Mouse (Mus musculus) left cerebral cortex, postnatal 25 days (tissue): ENCODE measurements around the gene Fstl4. TPM values are rescaled to one million over a fixed set of nuclear protein-coding genes. Genes with fewer than 3 reads are reported as not detected.

Experiments used
- DNase-seq, 2 experiments: peaks; one replicate each; pipeline ENCODE4 v3.0.0; 2022; ENCODE audit warnings: low spot score in 2 of 2, mixed read lengths in 1 of 2
- intact Hi-C: fragments of 180-260 bp; cut with DNase I; formaldehyde crosslinking; loops from one replicate; pipeline ENCODE4 v1.15.1; 2025
- total RNA-seq, 2 experiments: library from RNA; stranded (reverse); gene quantifications; 2 replicates each; pipeline ENCODE4 v1.2.3; 2021

Fstl4 gene
- total RNA-seq, 2 experiments from 2014 or later: 43.2 to 43.8 TPM

GRCm38 (mm10) chr11:52879958-52880357 is 115.5 kb downstream of the Fstl4 start:
- DNase-seq: no peak
- intact Hi-C loops: loop anchor here (10.0 kb wide), 2 partner anchors 345 to 445 kb away; no protein-coding TSS in a partner anchor

- peak in 1 of 2 experiments; percentile 64 for DNase-seq
Measured at GRCm38 (mm10) chr11:52886559-52887303, 122.3 kb downstream of the Fstl4 start.

GRCm38 (mm10) chr11:52888150-52888549 is 123.7 kb downstream of the Fstl4 start:
- DNase-seq: peak; percentile 25 to 90
- intact Hi-C loops: loop anchor here (10.0 kb wide), 1 partner anchor 353 kb away; no protein-coding TSS in a partner anchor

More at GRCm38 (mm10) chr11:52886559-52887303, 122.3 kb downstream of the Fstl4 start:
- intact Hi-C loops: loop anchor here (10.0 kb wide), 1 partner anchor 352 kb away; no protein-coding TSS in a partner anchor

DNA sequence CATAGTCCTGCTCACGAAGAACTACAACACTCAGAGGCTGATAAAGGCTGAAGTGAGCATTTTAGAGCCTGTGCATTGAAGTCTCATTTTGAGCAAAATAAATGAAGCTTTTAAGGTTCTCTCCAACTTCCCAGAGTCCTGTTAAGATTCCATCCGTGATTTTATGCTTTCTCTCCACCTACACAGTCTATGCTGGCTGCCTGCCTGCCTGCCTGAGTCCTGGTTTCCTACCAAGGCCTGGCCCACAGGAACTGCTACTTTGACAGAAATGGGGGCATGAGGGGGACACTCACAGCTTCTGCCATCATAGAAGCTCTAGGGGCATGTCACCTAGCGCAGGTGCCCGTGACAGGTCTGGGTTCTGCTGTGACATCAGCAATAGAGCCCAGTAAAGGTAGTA is 125.1 kb downstream of the Fstl4 start:
- DNase-seq: peak; percentile 24 to 84
- intact Hi-C loops: loop anchor here (10.0 kb wide), 1 partner anchor 355 kb away; no protein-coding TSS in a partner anchor

GRCm38 (mm10) chr11:52890156-52890555 is 125.7 kb downstream of the Fstl4 start:
- intact Hi-C loops: no loop called here
- DNase-seq: peak; percentile 18 to 43

GRCm38 (mm10) chr11:52904101-52904500 is 139.7 kb downstream of the Fstl4 start:
- DNase-seq: no peak
- intact Hi-C loops: no loop called here

DNA sequence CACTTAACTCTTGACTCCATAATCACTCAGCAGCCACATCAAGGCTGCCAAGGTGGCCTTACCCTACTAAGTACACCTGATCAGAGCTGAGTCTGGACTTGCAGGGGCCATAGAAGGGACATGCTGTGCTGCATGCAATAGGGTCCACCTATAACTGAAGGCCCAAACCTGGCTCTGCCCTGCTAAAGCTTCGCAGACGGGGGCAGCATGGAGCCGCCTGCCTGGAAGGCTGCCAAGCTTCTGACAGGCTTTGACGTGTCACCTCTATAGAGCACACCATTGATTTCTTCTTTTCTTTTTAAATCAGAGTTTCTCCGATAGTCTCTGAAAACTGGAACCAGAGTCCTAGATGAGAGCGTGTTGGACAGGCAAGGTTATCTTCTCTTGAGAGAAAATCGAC is 146.4 kb downstream of the Fstl4 start:
- no peak for DNase-seq
- intact Hi-C loops: no loop called here

DNA sequence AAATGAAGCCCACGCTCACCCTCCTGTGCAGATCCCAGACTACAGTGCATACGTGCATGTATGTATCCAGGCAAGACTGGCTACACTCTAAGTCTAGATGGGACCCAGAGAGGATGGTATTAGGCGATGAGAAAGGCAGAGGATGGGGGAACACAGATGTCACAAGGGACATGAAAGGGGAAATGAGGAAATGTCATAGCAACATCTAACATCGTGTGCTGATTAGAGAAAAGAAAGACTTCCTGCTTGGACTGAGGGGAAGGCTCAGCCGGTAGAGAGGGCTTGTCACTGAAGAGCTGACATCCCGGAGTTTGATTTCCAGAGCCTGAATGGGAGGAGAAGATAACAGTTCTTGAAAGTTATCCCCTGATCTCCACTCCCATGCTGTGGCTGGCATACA is 150.0 kb downstream of the Fstl4 start:
- no peak for DNase-seq
- intact Hi-C loops: no loop called here

DNA sequence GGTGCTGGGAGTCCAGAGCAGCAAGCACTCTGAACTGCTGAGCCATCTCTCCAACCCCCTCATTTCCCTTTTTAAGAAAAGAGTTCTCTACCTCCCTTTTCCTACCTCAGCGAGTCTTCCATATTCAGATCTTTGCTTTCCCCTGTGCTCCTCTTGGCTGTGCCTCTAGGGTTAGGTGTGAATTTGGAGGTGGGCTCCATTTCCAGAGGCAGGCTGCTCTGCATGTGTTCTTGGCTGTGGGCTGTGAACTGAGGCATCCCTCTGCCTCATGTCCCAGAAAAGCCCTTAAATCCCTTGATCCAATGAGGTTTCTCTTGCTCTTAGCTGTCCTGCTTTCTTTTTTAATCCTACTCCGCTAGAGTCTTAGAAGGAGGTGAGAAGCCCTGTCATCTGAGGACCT is 151.2 kb downstream of the Fstl4 start:
- intact Hi-C loops: no loop called here
- DNase-seq: peak in 1 of 2 experiments; percentile 69

GRCm38 (mm10) chr11:52919231-52919960 is 155.0 kb downstream of the Fstl4 start:
- intact Hi-C loops: no loop called here
- peak in 1 of 2 experiments; percentile 37 for DNase-seq

GRCm38 (mm10) chr11:52924196-52924595 is 159.8 kb downstream of the Fstl4 start:
- DNase-seq: peak in 1 of 2 experiments; percentile 24
- intact Hi-C loops: no loop called here

DNA sequence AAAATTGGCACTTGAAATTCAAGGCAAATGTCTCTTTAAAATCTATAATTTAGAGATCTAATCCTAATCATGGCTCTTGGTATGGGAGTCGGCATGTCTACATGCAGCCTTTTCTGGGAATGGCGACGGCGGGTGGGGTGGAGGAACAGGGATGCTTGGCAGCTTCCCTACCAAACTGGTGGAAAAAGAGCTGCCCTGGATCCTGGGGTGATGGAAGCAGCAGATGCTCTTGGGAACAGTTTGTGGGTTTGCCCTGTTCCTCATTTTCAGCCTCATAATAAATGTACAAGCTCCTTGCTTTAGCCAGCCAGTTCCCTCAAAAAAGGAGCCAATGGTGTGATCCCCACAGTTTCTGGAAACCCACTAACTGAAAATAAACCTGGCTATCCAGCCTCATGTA is 163.9 kb downstream of the Fstl4 start:
- intact Hi-C loops: no loop called here
- DNase-seq: no peak

DNA sequence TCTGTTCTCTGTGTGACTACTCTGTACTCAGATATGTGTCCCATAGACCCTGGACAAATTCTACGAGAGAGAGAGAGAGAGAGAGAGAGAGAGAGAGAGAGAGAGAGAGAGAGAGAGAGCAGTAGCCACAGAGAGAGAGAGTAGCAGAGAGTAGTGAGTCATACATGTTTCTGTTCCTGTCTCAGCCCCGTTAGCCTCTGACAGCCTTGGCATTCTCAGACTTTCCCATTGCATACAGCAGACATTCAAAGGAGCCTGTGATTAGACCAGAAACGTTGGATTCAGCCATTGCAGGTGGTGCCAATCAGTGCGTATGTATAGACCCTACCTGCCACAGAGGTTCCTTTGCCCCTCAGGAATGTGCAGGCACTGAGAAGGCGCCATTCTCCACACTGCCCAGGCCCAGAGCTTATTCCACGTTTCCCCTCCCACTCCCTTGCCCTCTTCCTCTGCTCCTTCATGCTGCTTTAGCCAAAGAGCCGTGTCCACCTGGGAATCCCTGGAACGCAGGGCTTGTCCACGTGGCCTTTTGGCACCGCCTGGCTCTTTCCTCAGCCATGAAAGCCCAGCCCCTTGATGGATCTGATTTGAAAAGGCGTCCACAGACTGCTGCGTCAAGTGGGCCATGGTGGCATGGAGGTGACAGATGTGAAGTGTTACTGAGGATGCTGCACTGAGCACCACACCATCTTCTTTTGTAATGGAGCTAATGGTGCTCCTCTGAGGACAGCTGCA is 175.1 kb downstream of the Fstl4 start:
- intact Hi-C loops: no loop called here
- DNase-seq: no peak

DNA sequence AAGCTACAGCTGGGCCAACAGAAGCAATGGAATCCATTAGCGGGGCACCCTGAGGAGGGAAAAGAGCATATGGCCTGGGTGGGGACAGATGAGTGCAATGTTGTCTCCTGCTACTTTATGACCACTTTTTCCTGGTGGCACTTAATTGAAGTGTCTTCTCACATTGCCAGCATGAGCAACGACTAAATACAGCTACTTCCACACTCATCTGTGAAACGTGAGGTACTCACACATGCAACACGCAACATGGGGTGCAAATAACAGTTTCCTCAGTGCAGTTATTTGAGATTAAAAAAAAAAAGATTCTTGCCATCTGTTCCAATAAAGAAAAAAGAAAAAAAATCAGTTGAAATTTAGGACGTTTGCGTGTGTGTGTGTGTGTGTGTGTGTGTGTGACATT is 178.5 kb downstream of the Fstl4 start:
- DNase-seq: no peak
- intact Hi-C loops: no loop called here

- intact Hi-C loops: no loop called here
- peak in 1 of 2 experiments; percentile 48 for DNase-seq
Measured at GRCm38 (mm10) chr11:52954995-52955394, 190.6 kb downstream of the Fstl4 start.

GRCm38 (mm10) chr11:52968809-52969208 is 204.4 kb downstream of the Fstl4 start:
- intact Hi-C loops: no loop called here
- no peak for DNase-seq

DNA sequence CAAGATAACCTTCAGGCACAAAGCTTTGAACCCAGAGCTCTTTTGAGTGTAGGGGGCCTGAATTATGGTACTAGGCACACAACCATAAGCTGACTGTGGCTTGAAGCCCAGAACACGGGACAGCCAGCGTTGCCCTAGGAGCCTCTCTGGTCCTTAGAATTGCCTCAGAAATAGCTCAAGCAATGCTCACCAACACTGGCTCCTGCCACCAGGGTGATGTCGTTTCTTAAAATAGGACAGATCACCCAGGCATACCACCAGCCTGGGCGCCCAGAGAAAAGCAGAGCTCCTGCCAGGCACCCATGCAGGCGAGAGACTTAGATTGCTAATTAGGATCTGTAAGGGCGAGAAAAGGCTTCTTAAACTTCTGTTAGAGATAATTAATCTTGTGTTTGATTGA is 206.0 kb downstream of the Fstl4 start:
- DNase-seq: no peak

DNA sequence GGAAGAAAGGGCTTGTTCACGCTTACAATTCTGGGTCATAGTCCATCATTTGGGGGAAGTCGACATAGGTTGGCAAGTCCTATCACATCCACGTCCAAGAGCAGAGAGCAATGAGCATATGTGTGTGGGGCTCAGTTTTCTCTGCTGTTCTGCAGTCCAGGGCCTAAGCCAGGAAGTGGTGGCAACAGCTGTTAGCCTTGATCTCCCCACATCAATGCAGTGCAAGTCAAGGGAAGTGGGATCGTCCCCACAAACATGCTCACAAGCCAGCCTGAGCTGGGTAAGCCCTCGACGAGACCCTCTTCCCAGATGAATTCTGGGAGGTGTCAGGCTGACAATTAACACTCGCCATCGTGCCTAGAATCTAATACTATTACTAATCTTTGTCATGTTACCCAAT is 222.6 kb downstream of the Fstl4 start:
- no peak for DNase-seq
- intact Hi-C loops: no loop called here

More for the DNA sequence above, 206.0 kb downstream of the Fstl4 start:
- intact Hi-C loops: no loop called here

GRCm38 (mm10) chr11:52994688-52995087 is 230.3 kb downstream of the Fstl4 start:
- intact Hi-C loops: no loop called here
- peak in 1 of 2 experiments; percentile 22 for DNase-seq
